Comparison of ENCODE assay signal across 18 mouse cellular contexts in the genomic region with DNA sequence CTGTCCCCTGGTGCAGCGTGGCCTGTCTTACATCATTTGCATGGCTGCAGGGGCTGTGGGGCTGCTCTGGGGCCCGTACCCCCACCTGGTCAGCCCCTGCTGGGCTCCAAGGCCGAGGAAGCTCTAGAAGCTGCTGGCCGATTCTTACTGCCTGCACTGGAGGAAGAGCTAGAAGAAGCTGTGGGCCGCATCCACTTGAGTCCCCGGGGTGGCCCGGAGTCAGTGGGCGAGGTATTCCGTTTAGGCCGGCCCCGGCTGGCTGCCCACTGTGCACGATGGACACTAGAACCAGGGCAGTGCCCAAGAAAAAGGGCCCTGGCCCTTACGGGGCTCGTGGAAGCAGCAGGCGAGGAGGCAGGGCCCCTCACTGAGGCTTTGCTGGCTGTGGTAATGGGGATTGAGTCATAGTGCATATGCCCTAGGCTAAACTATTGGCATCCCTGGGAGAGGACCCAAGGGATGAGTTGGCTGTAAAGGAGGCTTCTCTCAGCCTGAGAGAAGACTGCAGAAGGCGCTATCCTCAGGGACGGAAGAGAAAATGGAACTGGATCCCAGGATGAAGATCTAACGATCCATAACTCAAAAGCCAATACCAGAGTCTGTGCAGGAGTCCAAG. TPM values are rescaled to one million over a fixed set of nuclear protein-coding genes. Genes with fewer than 3 reads are reported as not detected.
DNase-seq lines count a peak whose midpoint lies in the region; ATAC-seq and TF ChIP-seq lines count a peak whose summit lies in the region.
"Had no signal": no experiment of that assay in that cellular context is flagged by ENCODE, and none has a peak within 500 bp of the region (broad histone marks: within the 10 kb centered on the region; RNA-seq: fewer than 3 reads in every experiment).

No protein-coding gene starts in this region.

- H3K4me3 ChIP-seq in forebrain, embryonic 13.5 days: no peak overlapping the region
- no peak overlapping the region for H3K4me3 ChIP-seq in forebrain, postnatal 0 days (ENCODE audit: low read depth, low read length)
- no peak overlapping the region for H3K4me3 ChIP-seq in hindbrain, embryonic 11.5 days (ENCODE audit: low read depth, low read length)
- no peak overlapping the region for H3K4me3 ChIP-seq in hindbrain, embryonic 14.5 days (replicated peaks; ENCODE audit: low read length)
- H3K4me3 ChIP-seq in stomach, embryonic 16.5 days (replicated peaks; ENCODE audit: low read length): no peak overlapping the region
- no peak overlapping the region for H3K4me3 ChIP-seq in stomach, postnatal 0 days (ENCODE audit: low read depth, low read length)
- H3K4me3 ChIP-seq: liver, embryonic 15.5 days; neural tube, embryonic 12.5 days had no signal

- H3K4me1 ChIP-seq in forebrain, embryonic 13.5 days: peaks cover 12% of the 10 kb centered on the region
- H3K4me1 ChIP-seq in forebrain, postnatal 0 days (ENCODE audit: insufficient read depth): no peaks in the 10 kb centered on the region
- no peaks in the 10 kb centered on the region for H3K4me1 ChIP-seq in hindbrain, embryonic 11.5 days (replicated peaks; ENCODE audit: control insufficient read depth, insufficient read depth, low read length)
- H3K4me1 ChIP-seq in hindbrain, embryonic 14.5 days (replicated peaks; ENCODE audit: control insufficient read depth, insufficient read depth, low read length): peaks cover 6% of the 10 kb centered on the region; the same call in 1 of the 2 replicates
- peaks cover 10% of the 10 kb centered on the region for H3K4me1 ChIP-seq in stomach, embryonic 16.5 days (ENCODE audit: control insufficient read depth, insufficient read depth, low read length)
- peaks cover 6% of the 10 kb centered on the region; the same call in 1 of the 2 replicates for H3K4me1 ChIP-seq in stomach, postnatal 0 days (replicated peaks; ENCODE audit: control insufficient read depth, insufficient read depth)

- 90% methylated on average over 18 of the region's 18 CpGs for WGBS in forebrain, embryonic 13.5 days
- WGBS in forebrain, postnatal 0 days: 87% methylated on average over 18 of the region's 18 CpGs
- 82% methylated on average over 18 of the region's 18 CpGs for WGBS in hindbrain, embryonic 11.5 days
- WGBS in hindbrain, embryonic 14.5 days: 81% methylated on average over 18 of the region's 18 CpGs
- 92% methylated on average over 18 of the region's 18 CpGs for WGBS in stomach, embryonic 16.5 days
- 91% methylated on average over 18 of the region's 18 CpGs for WGBS in stomach, postnatal 0 days

- H3K27ac ChIP-seq in forebrain, embryonic 13.5 days: no peak overlapping the region
- H3K27ac ChIP-seq in forebrain, postnatal 0 days (ENCODE audit: low read depth, low read length): no peak overlapping the region
- no peak overlapping the region for H3K27ac ChIP-seq in hindbrain, embryonic 11.5 days (ENCODE audit: low read depth, low read length)
- no peak overlapping the region for H3K27ac ChIP-seq in hindbrain, embryonic 14.5 days
- H3K27ac ChIP-seq in stomach, embryonic 16.5 days (ENCODE audit: low read length): no peak overlapping the region
- no peak overlapping the region for H3K27ac ChIP-seq in stomach, postnatal 0 days (replicated peaks)
- H3K27ac ChIP-seq: liver, embryonic 15.5 days; neural tube, embryonic 12.5 days had no signal

- no peak for TF ChIP-seq CTCF in forebrain, postnatal 0 days (IDR thresholded peaks at IDR 0.05; ENCODE audit: low read depth)
- no peak for TF ChIP-seq CTCF in stomach, postnatal 0 days (IDR thresholded peaks at IDR 0.05; ENCODE audit: low read depth)

- no peak for TF ChIP-seq EP300 in stomach, postnatal 0 days (optimal IDR thresholded peaks at IDR 0.05)

- DNase-seq in forebrain, postnatal 0 days: no peak
- no peak for DNase-seq in hindbrain, embryonic 11.5 days (ENCODE audit: low spot score)
- no peak for DNase-seq in hindbrain, embryonic 14.5 days (ENCODE audit: low spot score)
- DNase-seq in stomach, postnatal 0 days (ENCODE audit: low spot score): no peak
- DNase-seq in adrenal gland, adult 18-20 months (ENCODE audit: low spot score in 2 of 2): no peak
- DNase-seq in adrenal gland, adult 2 months: no peak
- DNase-seq: adrenal gland, postnatal 14 days; cerebellum, adult 8-10 months; kidney, adult 8-10 months; kidney, postnatal 36 days had no signal

- no peak overlapping the region for H3K4me2 ChIP-seq in forebrain, embryonic 13.5 days
- H3K4me2 ChIP-seq in forebrain, postnatal 0 days (ENCODE audit: low read depth): no peak overlapping the region
- H3K4me2 ChIP-seq in hindbrain, embryonic 11.5 days (replicated peaks; ENCODE audit: low read depth, low read length): no peak overlapping the region
- no peak overlapping the region for H3K4me2 ChIP-seq in hindbrain, embryonic 14.5 days (replicated peaks)
- no peak overlapping the region for H3K4me2 ChIP-seq in stomach, embryonic 16.5 days (ENCODE audit: low read depth, low read length)
- H3K4me2 ChIP-seq in stomach, postnatal 0 days (replicated peaks; ENCODE audit: low read depth): no peak overlapping the region
- H3K4me2 ChIP-seq: liver, embryonic 15.5 days; neural tube, embryonic 12.5 days had no signal

- peak overlapping the region; percentile 16; the same call in 1 of the 2 replicates for H3K9ac ChIP-seq in forebrain, embryonic 13.5 days
- H3K9ac ChIP-seq in forebrain, postnatal 0 days: no peak overlapping the region
- H3K9ac ChIP-seq in hindbrain, embryonic 11.5 days (ENCODE audit: low read depth, low read length): 0 out of 2 replicates have a peak overlapping the region, but pooled peaks have one; percentile 1
- no peak overlapping the region for H3K9ac ChIP-seq in hindbrain, embryonic 14.5 days
- peak overlapping the region; percentile 3; the same call in 1 of the 2 replicates for H3K9ac ChIP-seq in stomach, embryonic 16.5 days (ENCODE audit: low read length)
- no peak overlapping the region for H3K9ac ChIP-seq in stomach, postnatal 0 days (ENCODE audit: low read length)
- H3K9ac ChIP-seq: liver, embryonic 15.5 days; neural tube, embryonic 12.5 days had no signal

- ATAC-seq in forebrain, embryonic 13.5 days: no peak
- no peak for ATAC-seq in forebrain, postnatal 0 days
- ATAC-seq in hindbrain, embryonic 11.5 days (ENCODE audit: low FRiP score): no peak
- no peak for ATAC-seq in hindbrain, embryonic 14.5 days (ENCODE audit: low FRiP score)
- no peak for ATAC-seq in stomach, embryonic 16.5 days (ENCODE audit: insufficient read depth, low FRiP score)
- no peak for ATAC-seq in stomach, postnatal 0 days (ENCODE audit: low FRiP score, low TSS enrichment)
- ATAC-seq: midbrain, embryonic 16.5 days had no signal

- no peaks in the 10 kb centered on the region for H3K27me3 ChIP-seq in forebrain, embryonic 13.5 days
- no peaks in the 10 kb centered on the region for H3K27me3 ChIP-seq in forebrain, postnatal 0 days (ENCODE audit: insufficient read depth, low read length)
- H3K27me3 ChIP-seq in hindbrain, embryonic 11.5 days (ENCODE audit: control insufficient read depth, insufficient read depth, low read length): no peaks in the 10 kb centered on the region
- H3K27me3 ChIP-seq in hindbrain, embryonic 14.5 days (ENCODE audit: control insufficient read depth, insufficient read depth, low read length): no peaks in the 10 kb centered on the region
- H3K27me3 ChIP-seq in stomach, embryonic 16.5 days (ENCODE audit: control insufficient read depth, insufficient read depth, low read length): no peaks in the 10 kb centered on the region
- no peaks in the 10 kb centered on the region for H3K27me3 ChIP-seq in stomach, postnatal 0 days (ENCODE audit: control insufficient read depth, insufficient read depth, low read length)

- H3K36me3 ChIP-seq in forebrain, embryonic 13.5 days (ENCODE audit: poor library complexity, severe bottlenecking): peaks cover 50% of the 10 kb centered on the region
- peaks cover 39% of the 10 kb centered on the region for H3K36me3 ChIP-seq in forebrain, postnatal 0 days (ENCODE audit: insufficient read depth)
- no peaks in the 10 kb centered on the region for H3K36me3 ChIP-seq in hindbrain, embryonic 11.5 days (ENCODE audit: control insufficient read depth, insufficient read depth, low read length)
- peaks cover 48% of the 10 kb centered on the region for H3K36me3 ChIP-seq in hindbrain, embryonic 14.5 days (replicated peaks; ENCODE audit: control insufficient read depth, insufficient read depth)
- peaks cover 21% of the 10 kb centered on the region for H3K36me3 ChIP-seq in stomach, embryonic 16.5 days (ENCODE audit: control insufficient read depth, insufficient read depth, low read length)
- peaks cover 33% of the 10 kb centered on the region for H3K36me3 ChIP-seq in stomach, postnatal 0 days (ENCODE audit: control insufficient read depth, insufficient read depth, low read length)

- H3K9me3 ChIP-seq in forebrain, embryonic 13.5 days (replicated peaks): no peaks in the 10 kb centered on the region
- no peaks in the 10 kb centered on the region for H3K9me3 ChIP-seq in forebrain, postnatal 0 days (ENCODE audit: low read length)
- no peaks in the 10 kb centered on the region for H3K9me3 ChIP-seq in hindbrain, embryonic 11.5 days (ENCODE audit: control insufficient read depth, low read length)
- H3K9me3 ChIP-seq in hindbrain, embryonic 14.5 days (ENCODE audit: control insufficient read depth, low read length): no peaks in the 10 kb centered on the region
- no peaks in the 10 kb centered on the region for H3K9me3 ChIP-seq in stomach, embryonic 16.5 days (replicated peaks; ENCODE audit: control insufficient read depth, low read length)
- no peaks in the 10 kb centered on the region for H3K9me3 ChIP-seq in stomach, postnatal 0 days (ENCODE audit: control insufficient read depth, low read length)
- H3K9me3 ChIP-seq: liver, embryonic 15.5 days; neural tube, embryonic 12.5 days had no signal

RNA-seq across cellular contexts. Expression of a gene that starts 2.1 kb away (rescaled TPM):
- 13.6 and 14.5 TPM in 2 replicates for polyA plus RNA-seq in forebrain, embryonic 13.5 days (2015; fragmentation: Nextera tagmentation; extraction: Ambion mirVana)
- total RNA-seq in forebrain, postnatal 0 days (2014; rRNA removed): 9.4 and 9.7 TPM in 2 replicates
- 18.5 and 22.1 TPM in 2 replicates for polyA plus RNA-seq in forebrain, postnatal 0 days (2015; fragmentation: Nextera tagmentation; extraction: Ambion mirVana)
- polyA plus RNA-seq in hindbrain, embryonic 11.5 days (2014; fragmentation: Nextera tagmentation; extraction: Ambion mirVana): 33.0 and 40.9 TPM in 2 replicates
- 23.5 and 27.8 TPM in 2 replicates for polyA plus RNA-seq in hindbrain, embryonic 14.5 days (2014; fragmentation: Nextera tagmentation; extraction: Ambion mirVana)
- 234 and 250 TPM in 2 replicates for polyA plus RNA-seq in stomach, embryonic 16.5 days (2015; fragmentation: Nextera tagmentation; extraction: Ambion mirVana)
- 167 and 178 TPM in 2 replicates for polyA plus RNA-seq in stomach, postnatal 0 days (2015; fragmentation: Nextera tagmentation; extraction: Ambion mirVana)
- total RNA-seq in adrenal gland, adult 18-20 months (2021): 10 to 100 TPM; 19.0 to 30.6 TPM
- 10 to 100 TPM; 24.0 to 30.2 TPM for total RNA-seq in adrenal gland, adult 2 months (2021)
- polyA plus RNA-seq in adrenal gland, adult 2 months (2012; rRNA removed): 35.1 and 35.8 TPM in 2 replicates

RNA-seq across cellular contexts. Expression of a gene that starts 6.7 kb away (rescaled TPM):
- 9.5 and 11.3 TPM in 2 replicates for polyA plus RNA-seq in forebrain, embryonic 13.5 days (2015; fragmentation: Nextera tagmentation; extraction: Ambion mirVana)
- 5.2 and 6.7 TPM in 2 replicates for total RNA-seq in forebrain, postnatal 0 days (2014; rRNA removed)
- 3.9 and 4.6 TPM in 2 replicates for polyA plus RNA-seq in forebrain, postnatal 0 days (2015; fragmentation: Nextera tagmentation; extraction: Ambion mirVana)
- 12.3 and 13.3 TPM in 2 replicates for polyA plus RNA-seq in hindbrain, embryonic 11.5 days (2014; fragmentation: Nextera tagmentation; extraction: Ambion mirVana)
- 7.4 and 8.7 TPM in 2 replicates for polyA plus RNA-seq in hindbrain, embryonic 14.5 days (2014; fragmentation: Nextera tagmentation; extraction: Ambion mirVana)
- polyA plus RNA-seq in stomach, embryonic 16.5 days (2015; fragmentation: Nextera tagmentation; extraction: Ambion mirVana): 6.9 and 7.4 TPM in 2 replicates
- polyA plus RNA-seq in stomach, postnatal 0 days (2015; fragmentation: Nextera tagmentation; extraction: Ambion mirVana): 4.6 and 5.0 TPM in 2 replicates
- total RNA-seq in adrenal gland, adult 18-20 months (2021): 1 to 10 TPM; 5.2 to 6.0 TPM
- total RNA-seq in adrenal gland, adult 2 months (2021): 1 to 10 TPM; 5.1 to 8.7 TPM
- polyA plus RNA-seq in adrenal gland, adult 2 months (2012; rRNA removed): 1.4 TPM in 2 replicates

RNA-seq across cellular contexts. Expression of a gene that starts 7.4 kb away (rescaled TPM):
- 11.0 and 12.2 TPM in 2 replicates for polyA plus RNA-seq in forebrain, embryonic 13.5 days (2015; fragmentation: Nextera tagmentation; extraction: Ambion mirVana)
- 12.8 and 17.8 TPM in 2 replicates for total RNA-seq in forebrain, postnatal 0 days (2014; rRNA removed)
- polyA plus RNA-seq in forebrain, postnatal 0 days (2015; fragmentation: Nextera tagmentation; extraction: Ambion mirVana): 13.4 and 15.4 TPM in 2 replicates
- polyA plus RNA-seq in hindbrain, embryonic 11.5 days (2014; fragmentation: Nextera tagmentation; extraction: Ambion mirVana): 6.5 and 7.4 TPM in 2 replicates
- polyA plus RNA-seq in hindbrain, embryonic 14.5 days (2014; fragmentation: Nextera tagmentation; extraction: Ambion mirVana): 9.1 and 10.7 TPM in 2 replicates
- polyA plus RNA-seq in stomach, embryonic 16.5 days (2015; fragmentation: Nextera tagmentation; extraction: Ambion mirVana): 14.0 and 14.5 TPM in 2 replicates
- 10.7 and 12.4 TPM in 2 replicates for polyA plus RNA-seq in stomach, postnatal 0 days (2015; fragmentation: Nextera tagmentation; extraction: Ambion mirVana)
- 10 to 100 TPM; 17.7 to 23.2 TPM for total RNA-seq in adrenal gland, adult 18-20 months (2021)
- total RNA-seq in adrenal gland, adult 2 months (2021): 10 to 100 TPM; 18.6 to 20.1 TPM
- polyA plus RNA-seq in adrenal gland, adult 2 months (2012; rRNA removed): 64.3 and 68.0 TPM in 2 replicates

RNA-seq across cellular contexts. Expression of a gene that starts 20.9 kb away (rescaled TPM):
- not detected in 2 replicates for polyA plus RNA-seq in forebrain, embryonic 13.5 days (2015; fragmentation: Nextera tagmentation; extraction: Ambion mirVana)
- not detected in 2 replicates for total RNA-seq in forebrain, postnatal 0 days (2014; rRNA removed)
- polyA plus RNA-seq in forebrain, postnatal 0 days (2015; fragmentation: Nextera tagmentation; extraction: Ambion mirVana): 0.10 TPM in 1 of 2 replicates, not detected in the other
- polyA plus RNA-seq in hindbrain, embryonic 11.5 days (2014; fragmentation: Nextera tagmentation; extraction: Ambion mirVana): 0.25 TPM in 1 of 2 replicates, not detected in the other
- 0.23 TPM in 1 of 2 replicates, not detected in the other for polyA plus RNA-seq in hindbrain, embryonic 14.5 days (2014; fragmentation: Nextera tagmentation; extraction: Ambion mirVana)
- 0.67 and 0.72 TPM in 2 replicates for polyA plus RNA-seq in stomach, embryonic 16.5 days (2015; fragmentation: Nextera tagmentation; extraction: Ambion mirVana)
- 0.63 and 1.0 TPM in 2 replicates for polyA plus RNA-seq in stomach, postnatal 0 days (2015; fragmentation: Nextera tagmentation; extraction: Ambion mirVana)
- total RNA-seq in adrenal gland, adult 18-20 months (2021): 1 to 10 TPM in 1 of 2 experiments, not detected in 1; 1.3 TPM
- total RNA-seq in adrenal gland, adult 2 months (2021): under 1 TPM in 1 of 2 experiments, not detected in 1; 0.17 TPM
- not detected in 2 replicates for polyA plus RNA-seq in adrenal gland, adult 2 months (2012; rRNA removed)
- total RNA-seq: adrenal gland, postnatal 14 days; layer of hippocampus, postnatal 14 days; left cerebral cortex, postnatal 36 days had no signal
- polyA plus RNA-seq: C2C12; midbrain, embryonic 16.5 days; neural tube, embryonic 12.5 days had no signal

RNA-seq across cellular contexts. Expression of a gene that starts 38.3 kb away (rescaled TPM):
- 0.55 TPM in 1 of 2 replicates, not detected in the other for polyA plus RNA-seq in forebrain, embryonic 13.5 days (2015; fragmentation: Nextera tagmentation; extraction: Ambion mirVana)
- 1.4 and 5.0 TPM in 2 replicates for total RNA-seq in forebrain, postnatal 0 days (2014; rRNA removed)
- 4.5 TPM in 2 replicates for polyA plus RNA-seq in forebrain, postnatal 0 days (2015; fragmentation: Nextera tagmentation; extraction: Ambion mirVana)
- polyA plus RNA-seq in hindbrain, embryonic 11.5 days (2014; fragmentation: Nextera tagmentation; extraction: Ambion mirVana): 0.36 and 0.54 TPM in 2 replicates
- polyA plus RNA-seq in hindbrain, embryonic 14.5 days (2014; fragmentation: Nextera tagmentation; extraction: Ambion mirVana): not detected in 2 replicates
- 1.2 and 35.0 TPM in 2 replicates for polyA plus RNA-seq in stomach, embryonic 16.5 days (2015; fragmentation: Nextera tagmentation; extraction: Ambion mirVana)
- polyA plus RNA-seq in stomach, postnatal 0 days (2015; fragmentation: Nextera tagmentation; extraction: Ambion mirVana): 0.24 and 0.46 TPM in 2 replicates
- total RNA-seq in adrenal gland, adult 18-20 months (2021): 1 to 10 TPM; 3.3 to 6.3 TPM
- 1 to 10 TPM in 1 of 2 experiments, not detected in 1; 8.0 TPM for total RNA-seq in adrenal gland, adult 2 months (2021)
- 1.7 and 2.9 TPM in 2 replicates for polyA plus RNA-seq in adrenal gland, adult 2 months (2012; rRNA removed)
- total RNA-seq: adrenal gland, postnatal 14 days had no signal

Comparison
In these comparisons a context has a peak if more than half of its experiments do, and no peak if none do; other contexts are left out.
1. H3K9ac ChIP-seq: peak in forebrain, embryonic 13.5 days (single experiment), hindbrain, embryonic 11.5 days (single experiment) and stomach, embryonic 16.5 days (single experiment); none in forebrain, postnatal 0 days (single experiment), hindbrain, embryonic 14.5 days (single experiment) and stomach, postnatal 0 days (single experiment).